Mouse (Mus musculus): Measurements from ENCODE around the gene Coq10b. TPM values are rescaled to one million over a fixed set of nuclear protein-coding genes. Genes with fewer than 3 reads are reported as not detected.

The Coq10b gene
- polyA plus RNA-seq, 1 experiment from 2014 or later = 32.9 TPM

- no peak for DNase-seq (ENCODE audit: low spot score)
- Histone ChIP-seq H3K4me2 (replicated peaks; ENCODE audit: low read depth, low read length) (no peak overlapping the region), H3K4me3 (ENCODE audit: low read depth, low read length) (no peak overlapping the region), H3K9me3 (ENCODE audit: low read length) (no peaks in the 10 kb centered on the region), H3K36me3 (ENCODE audit: insufficient read depth, low read length) (no peaks in the 10 kb centered on the region), H3K9ac (replicated peaks; ENCODE audit: low read depth) (no peak overlapping the region), H3K4me1 (ENCODE audit: insufficient read depth, low read depth, low read length) (no peaks in the 10 kb centered on the region), H3K27me3 (replicated peaks; ENCODE audit: insufficient read depth, low read length) (no peaks in the 10 kb centered on the region), H3K27ac (ENCODE audit: low read length) (no peak overlapping the region)
- WGBS = 29% methylated on average over 2 of the region's 2 CpGs
- TF ChIP-seq CTCF (IDR thresholded peaks at IDR 0.05) (no peak), EP300 (IDR thresholded peaks at IDR 0.05) (no peak)
- ATAC-seq = no peak
Measured at GRCm38 (mm10) chr1:55108473-55108872, 55.9 kb downstream of the Coq10b start.

GRCm38 (mm10) chr1:55109066-55109766 is 56.6 kb downstream of the Coq10b start:
- H3K27ac ChIP-seq (ENCODE audit: low read length) = no peak overlapping the region
- DNase-seq (ENCODE audit: low spot score) (no peak), ATAC-seq (no peak)
- no peaks in the 10 kb centered on the region for H3K9me3 ChIP-seq (ENCODE audit: low read length)
- H3K36me3 ChIP-seq (ENCODE audit: insufficient read depth, low read length) = no peaks in the 10 kb centered on the region
- no peak overlapping the region for H3K4me3 ChIP-seq (ENCODE audit: low read depth, low read length)
- H3K27me3 ChIP-seq (replicated peaks; ENCODE audit: insufficient read depth, low read length) = no peaks in the 10 kb centered on the region
- no peaks in the 10 kb centered on the region for H3K4me1 ChIP-seq (ENCODE audit: insufficient read depth, low read depth, low read length)
- H3K9ac ChIP-seq (replicated peaks; ENCODE audit: low read depth) = no peak overlapping the region
- TF ChIP-seq EP300 (IDR thresholded peaks at IDR 0.05) = no peak
- TF ChIP-seq CTCF (IDR thresholded peaks at IDR 0.05) = no peak
- 91% methylated on average over 4 of the region's 4 CpGs for WGBS
- no peak overlapping the region for H3K4me2 ChIP-seq (replicated peaks; ENCODE audit: low read depth, low read length)

Other genes starting within 250 kb of the Coq10b start
- gene Ankrd44, start 126.4 kb upstream of the Coq10b start, polyA plus RNA-seq (2015; fragmentation: Nextera tagmentation; extraction: Ambion mirVana) = 16.5 and 17.8 TPM in 2 replicates
- 212 and 219 TPM in 2 replicates for gene Sf3b1, start 25.3 kb upstream of the Coq10b start, polyA plus RNA-seq (2015; fragmentation: Nextera tagmentation; extraction: Ambion mirVana)
- 115 and 120 TPM in 2 replicates for gene Hspe1, start 35.4 kb downstream of the Coq10b start, polyA plus RNA-seq (2015; fragmentation: Nextera tagmentation; extraction: Ambion mirVana)
- 80.8 and 95.7 TPM in 2 replicates for gene Hspd1, start 35.5 kb downstream of the Coq10b start, polyA plus RNA-seq (2015; fragmentation: Nextera tagmentation; extraction: Ambion mirVana)
- gene Mob4, start 78.5 kb downstream of the Coq10b start, polyA plus RNA-seq (2015; fragmentation: Nextera tagmentation; extraction: Ambion mirVana) = 109 and 114 TPM in 2 replicates
- 13.6 and 13.9 TPM in 2 replicates for gene Rftn2, start 174.0 kb downstream of the Coq10b start, polyA plus RNA-seq (2015; fragmentation: Nextera tagmentation; extraction: Ambion mirVana)
- gene Mars2, start 184.4 kb downstream of the Coq10b start, polyA plus RNA-seq (2015; fragmentation: Nextera tagmentation; extraction: Ambion mirVana) = 1.3 and 1.4 TPM in 2 replicates